Mouse (Mus musculus) midbrain, embryonic 14.5 days (tissue): ENCODE data around the gene Daam1. TPM values are rescaled to one million over a fixed set of nuclear protein-coding genes. Genes with fewer than 3 reads are reported as not detected.

ENCODE experiments used
- ATAC-seq: fragments of 200-750 bp; cut with Nextera tagmentation; 2 replicates; pipeline ENCODE4 v1.8.0; 2017; ENCODE audit warnings: moderate number of reproducible peaks, moderate library complexity; ENCODE audit not compliant: low FRiP score, low TSS enrichment
- DNase-seq: peaks from one replicate; pipeline ENCODE4 v3.0.0-alpha.2; 2015
- H3K27ac ChIP-seq: fragments of 300-500 bp; sonication (generic); replicated peaks from 2 replicates; pipeline ENCODE4 v1.5.1; 2014; ENCODE audit warnings: mild to moderate bottlenecking, low read depth, low read length, moderate library complexity
- H3K27me3 ChIP-seq: fragments of 300-500 bp; sonication (generic); 2 replicates; pipeline ENCODE4 v1.6.1; 2014; ENCODE audit warnings: low read length, control low read depth, mixed read lengths; ENCODE audit not compliant: control insufficient read depth, insufficient read depth
- H3K36me3 ChIP-seq: fragments of 300-500 bp; sonication (generic); 2 replicates; pipeline ENCODE4 v1.6.1; 2014; ENCODE audit warnings: low read length, control low read depth; ENCODE audit not compliant: control insufficient read depth, insufficient read depth
- H3K4me1 ChIP-seq: fragments of 300-500 bp; sonication (generic); 2 replicates; pipeline ENCODE4 v1.6.1; 2014; ENCODE audit warnings: mild to moderate bottlenecking, antibody characterized with exemption, low read length, control low read depth; ENCODE audit not compliant: control insufficient read depth, insufficient read depth
- H3K4me2 ChIP-seq: fragments of 300-500 bp; sonication (generic); 2 replicates; pipeline ENCODE4 v1.6.1; 2014; ENCODE audit warnings: mild to moderate bottlenecking, low read length, moderate library complexity
- H3K4me3 ChIP-seq: fragments of 300-500 bp; sonication (generic); replicated peaks from 2 replicates; pipeline ENCODE4 v1.5.1; 2014; ENCODE audit warnings: low read depth, low read length
- H3K9ac ChIP-seq: fragments of 300-500 bp; sonication (generic); replicated peaks from 2 replicates; pipeline ENCODE4 v1.6.1; 2014; ENCODE audit warnings: mild to moderate bottlenecking, low read length, moderate library complexity
- H3K9me3 ChIP-seq: fragments of 300-500 bp; sonication (generic); 2 replicates; pipeline ENCODE4 v1.6.1; 2016; ENCODE audit warnings: low read length, control low read depth, mixed read lengths; ENCODE audit not compliant: control insufficient read depth
- WGBS: fragments of 180-500 bp; shearing (Covaris S2); extraction: QIAGEN DNeasy Blood & Tissue Kit; methylation state at CpG from one replicate; pipeline ENCODE4 v1.1.7; 2014; 5-methylcytosine and 5-hydroxymethylcytosine counted together
- polyA plus RNA-seq: library from polyadenylated mRNA; unstranded; fragments of >200 nt; fragmentation: Nextera tagmentation; extraction: Ambion mirVana; gene quantifications from 2 replicates; pipeline ENCODE4 v1.2.1, GENCODE M21; 2014

Daam1 gene
- polyA plus RNA-seq, 1 experiment from 2014 or later: 42.8 TPM

- no peaks in the 10 kb centered on the region for H3K27me3 ChIP-seq
- H3K4me1 ChIP-seq: no peaks in the 10 kb centered on the region
- DNase-seq (peak; percentile 15), ATAC-seq (no peak)
- H3K4me2 ChIP-seq: no peak overlapping the region
- H3K9me3 ChIP-seq: no peaks in the 10 kb centered on the region
- H3K9ac ChIP-seq: no peak overlapping the region
- no peak overlapping the region for H3K27ac ChIP-seq
- WGBS: 36% methylated on average over 6 of the region's 6 CpGs
- no peaks in the 10 kb centered on the region for H3K36me3 ChIP-seq
- no peak overlapping the region for H3K4me3 ChIP-seq
Measured at GRCm38 (mm10) chr12:72025275-72025795, 194.5 kb downstream of the Daam1 start.

GRCm38 (mm10) chr12:72031171-72031570, 200.3 kb downstream of the Daam1 start:
- ATAC-seq (no peak), DNase-seq (no peak)
- Histone ChIP-seq H3K4me1 (no peaks in the 10 kb centered on the region), H3K36me3 (no peaks in the 10 kb centered on the region), H3K27ac (no peak overlapping the region), H3K4me2 (no peak overlapping the region), H3K27me3 (no peaks in the 10 kb centered on the region), H3K9ac (no peak overlapping the region), H3K9me3 (no peaks in the 10 kb centered on the region), H3K4me3 (no peak overlapping the region)
- WGBS: 95% methylated on average over 5 of the region's 5 CpGs

DNA sequence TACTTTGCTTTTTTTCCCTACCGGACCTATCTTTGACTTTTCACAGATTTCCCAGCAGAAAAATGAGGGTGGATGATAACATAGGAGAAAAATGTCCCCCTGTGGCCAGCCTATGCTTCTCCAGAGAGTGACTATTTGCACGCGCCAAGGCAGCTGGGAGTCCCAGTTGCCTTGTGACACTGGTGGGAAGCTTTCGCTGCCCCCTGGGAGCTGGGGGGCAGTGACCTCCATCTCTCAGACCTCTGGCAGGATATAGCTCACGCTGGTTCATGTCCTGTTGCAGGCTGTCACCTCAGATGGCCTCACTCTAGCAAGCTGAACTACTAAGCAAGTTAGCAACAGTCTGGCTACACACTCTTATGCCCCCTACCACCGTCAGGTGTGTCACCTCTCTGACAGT, 200.9 kb downstream of the Daam1 start:
- WGBS: 93% methylated on average over 6 of the region's 6 CpGs

GRCm38 (mm10) chr12:72036097-72036661, 205.3 kb downstream of the Daam1 start:
- DNase-seq: no peak
- H3K4me1 ChIP-seq: no peaks in the 10 kb centered on the region
- ATAC-seq: no peak
- H3K27ac ChIP-seq: no peak overlapping the region
- H3K9me3 ChIP-seq: no peaks in the 10 kb centered on the region
- 74% methylated on average over 9 of the region's 9 CpGs for WGBS
- no peaks in the 10 kb centered on the region for H3K36me3 ChIP-seq
- H3K27me3 ChIP-seq: no peaks in the 10 kb centered on the region
- no peak overlapping the region for H3K4me2 ChIP-seq
- no peak overlapping the region for H3K9ac ChIP-seq
- H3K4me3 ChIP-seq: no peak overlapping the region

More for the DNA sequence above, 200.9 kb downstream of the Daam1 start:
- ATAC-seq: no peak
- Histone ChIP-seq H3K27me3 (no peaks in the 10 kb centered on the region), H3K9ac (no peak overlapping the region), H3K4me3 (no peak overlapping the region), H3K4me2 (no peak overlapping the region), H3K4me1 (no peaks in the 10 kb centered on the region), H3K36me3 (no peaks in the 10 kb centered on the region), H3K27ac (no peak overlapping the region), H3K9me3 (no peaks in the 10 kb centered on the region)
- DNase-seq: no peak

DNA sequence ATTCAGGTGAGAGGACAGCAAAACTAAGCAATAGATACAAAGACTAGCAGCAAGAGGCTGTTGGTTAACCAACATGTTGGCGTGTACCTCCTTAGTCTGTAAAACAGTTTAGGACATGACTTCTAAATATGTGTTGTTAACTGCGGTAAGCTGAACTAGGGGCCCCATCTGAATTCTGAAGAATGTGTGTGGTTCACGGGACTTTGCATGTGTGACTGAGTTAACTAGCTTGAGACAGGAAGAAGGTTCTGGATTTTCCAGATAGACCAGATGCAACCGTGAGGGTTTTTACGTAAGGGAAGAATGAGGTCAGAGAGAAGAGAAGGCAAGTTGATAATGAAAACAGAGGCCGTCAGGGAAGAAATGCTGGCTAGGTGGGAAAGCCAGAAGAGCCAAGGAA, 206.2 kb downstream of the Daam1 start:
- Histone ChIP-seq H3K9me3 (no peaks in the 10 kb centered on the region), H3K27me3 (no peaks in the 10 kb centered on the region), H3K27ac (no peak overlapping the region), H3K36me3 (no peaks in the 10 kb centered on the region), H3K4me3 (no peak overlapping the region), H3K9ac (no peak overlapping the region), H3K4me1 (no peaks in the 10 kb centered on the region), H3K4me2 (no peak overlapping the region)
- DNase-seq: no peak
- WGBS: 92% methylated on average over 6 of the region's 6 CpGs
- no peak for ATAC-seq

DNA sequence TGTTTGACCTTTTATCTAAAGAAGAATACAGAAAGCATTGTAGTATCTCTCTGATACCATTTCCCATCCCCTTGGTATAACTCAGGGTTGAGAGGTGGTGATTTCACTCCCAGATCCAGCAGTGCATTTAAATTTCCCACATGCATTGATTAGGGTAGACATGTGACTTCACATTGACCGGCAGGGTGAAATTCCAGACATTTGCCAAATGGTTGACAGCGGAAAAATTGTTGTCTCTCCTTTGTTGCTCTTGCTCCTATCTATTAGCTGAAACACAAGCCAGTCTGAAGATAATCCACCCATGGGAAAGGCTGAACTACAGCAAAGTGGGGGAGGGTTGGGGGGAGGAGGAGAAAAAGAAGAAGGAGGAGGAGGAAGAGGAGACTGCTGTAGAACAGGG, 208.0 kb downstream of the Daam1 start:
- no peak overlapping the region for H3K4me3 ChIP-seq
- H3K36me3 ChIP-seq: no peaks in the 10 kb centered on the region
- no peaks in the 10 kb centered on the region for H3K9me3 ChIP-seq
- WGBS: 53% methylated on average over 2 of the region's 2 CpGs
- ATAC-seq (no peak), DNase-seq (no peak)
- no peak overlapping the region for H3K4me2 ChIP-seq
- no peaks in the 10 kb centered on the region for H3K27me3 ChIP-seq
- no peak overlapping the region for H3K27ac ChIP-seq
- no peak overlapping the region for H3K9ac ChIP-seq
- no peaks in the 10 kb centered on the region for H3K4me1 ChIP-seq

GRCm38 (mm10) chr12:72039501-72039900, 208.6 kb downstream of the Daam1 start:
- no peaks in the 10 kb centered on the region for H3K4me1 ChIP-seq
- DNase-seq (no peak), ATAC-seq (no peak)
- H3K9me3 ChIP-seq: no peaks in the 10 kb centered on the region
- no peak overlapping the region for H3K27ac ChIP-seq
- no peaks in the 10 kb centered on the region for H3K27me3 ChIP-seq
- WGBS: 82% methylated on average over 8 of the region's 8 CpGs
- H3K36me3 ChIP-seq: no peaks in the 10 kb centered on the region
- H3K9ac ChIP-seq: no peak overlapping the region
- no peak overlapping the region for H3K4me3 ChIP-seq
- no peak overlapping the region for H3K4me2 ChIP-seq

GRCm38 (mm10) chr12:72041238-72041637, 210.4 kb downstream of the Daam1 start:
- Histone ChIP-seq H3K27ac (no peak overlapping the region), H3K36me3 (no peaks in the 10 kb centered on the region), H3K27me3 (no peaks in the 10 kb centered on the region), H3K9me3 (no peaks in the 10 kb centered on the region), H3K4me3 (no peak overlapping the region), H3K4me2 (no peak overlapping the region), H3K9ac (no peak overlapping the region), H3K4me1 (no peaks in the 10 kb centered on the region)
- over 99% methylated on average over 3 of the region's 3 CpGs for WGBS
- no peak for ATAC-seq
- no peak for DNase-seq
